Mouse (Mus musculus) liver, embryonic 13.5 days (tissue): ENCODE results near the gene A830031A19Rik. TPM values are rescaled to one million over a fixed set of nuclear protein-coding genes. Genes with fewer than 3 reads are reported as not detected.

Source experiments
- ATAC-seq: fragments of 200-750 bp; cut with Nextera tagmentation; 2 replicates; pipeline ENCODE4 v1.8.0; 2017; ENCODE audit warnings: low read depth, mild to moderate bottlenecking, moderate number of reproducible peaks, moderate library complexity
- DNase-seq: peaks from one replicate; pipeline ENCODE4 v3.0.0; 2022
- H3K27ac ChIP-seq: fragments of 300-500 bp; sonication (generic); 2 replicates; pipeline ENCODE4 v1.5.1; 2015; ENCODE audit warnings: moderate library complexity, mild to moderate bottlenecking, inconsistent platforms
- H3K27me3 ChIP-seq: fragments of 300-500 bp; sonication (generic); 2 replicates; pipeline ENCODE4 v1.6.1; 2015; ENCODE audit warnings: mild to moderate bottlenecking, inconsistent platforms
- H3K36me3 ChIP-seq: fragments of 300-500 bp; sonication (generic); 2 replicates; pipeline ENCODE4 v1.6.1; 2015; ENCODE audit warnings: mild to moderate bottlenecking, inconsistent platforms
- H3K4me1 ChIP-seq: fragments of 300-500 bp; sonication (generic); replicated peaks from 2 replicates; pipeline ENCODE4 v1.6.1; 2015; ENCODE audit warnings: inconsistent platforms
- H3K4me2 ChIP-seq: fragments of 300-500 bp; sonication (generic); 2 replicates; pipeline ENCODE4 v1.6.1; 2015; ENCODE audit warnings: inconsistent platforms, mild to moderate bottlenecking, moderate library complexity
- H3K4me3 ChIP-seq: fragments of 300-500 bp; sonication (generic); replicated peaks from 2 replicates; pipeline ENCODE4 v1.5.1; 2015; ENCODE audit warnings: mild to moderate bottlenecking, inconsistent platforms
- H3K9ac ChIP-seq: fragments of 300-500 bp; sonication (generic); 2 replicates; pipeline ENCODE4 v1.6.1; 2015; ENCODE audit warnings: mild to moderate bottlenecking, inconsistent platforms
- H3K9me3 ChIP-seq: fragments of 300-500 bp; sonication (generic); replicated peaks from 2 replicates; pipeline ENCODE4 v1.6.1; 2016; ENCODE audit warnings: inconsistent platforms
- WGBS: fragments of 180-500 bp; shearing (Covaris S2); methylation state at CpG from one replicate; pipeline ENCODE4 v1.1.7; 2015; ENCODE audit not compliant: insufficient replicate concordance; 5-methylcytosine and 5-hydroxymethylcytosine counted together
- polyA plus RNA-seq: library from polyadenylated mRNA; unstranded; fragments of >200 nt; fragmentation: Nextera tagmentation; extraction: Ambion mirVana; gene quantifications from 2 replicates; pipeline ENCODE4 v1.2.1, GENCODE M21; 2015

A830031A19Rik gene
- polyA plus RNA-seq, 1 experiment from 2014 or later, result not detected

DNA sequence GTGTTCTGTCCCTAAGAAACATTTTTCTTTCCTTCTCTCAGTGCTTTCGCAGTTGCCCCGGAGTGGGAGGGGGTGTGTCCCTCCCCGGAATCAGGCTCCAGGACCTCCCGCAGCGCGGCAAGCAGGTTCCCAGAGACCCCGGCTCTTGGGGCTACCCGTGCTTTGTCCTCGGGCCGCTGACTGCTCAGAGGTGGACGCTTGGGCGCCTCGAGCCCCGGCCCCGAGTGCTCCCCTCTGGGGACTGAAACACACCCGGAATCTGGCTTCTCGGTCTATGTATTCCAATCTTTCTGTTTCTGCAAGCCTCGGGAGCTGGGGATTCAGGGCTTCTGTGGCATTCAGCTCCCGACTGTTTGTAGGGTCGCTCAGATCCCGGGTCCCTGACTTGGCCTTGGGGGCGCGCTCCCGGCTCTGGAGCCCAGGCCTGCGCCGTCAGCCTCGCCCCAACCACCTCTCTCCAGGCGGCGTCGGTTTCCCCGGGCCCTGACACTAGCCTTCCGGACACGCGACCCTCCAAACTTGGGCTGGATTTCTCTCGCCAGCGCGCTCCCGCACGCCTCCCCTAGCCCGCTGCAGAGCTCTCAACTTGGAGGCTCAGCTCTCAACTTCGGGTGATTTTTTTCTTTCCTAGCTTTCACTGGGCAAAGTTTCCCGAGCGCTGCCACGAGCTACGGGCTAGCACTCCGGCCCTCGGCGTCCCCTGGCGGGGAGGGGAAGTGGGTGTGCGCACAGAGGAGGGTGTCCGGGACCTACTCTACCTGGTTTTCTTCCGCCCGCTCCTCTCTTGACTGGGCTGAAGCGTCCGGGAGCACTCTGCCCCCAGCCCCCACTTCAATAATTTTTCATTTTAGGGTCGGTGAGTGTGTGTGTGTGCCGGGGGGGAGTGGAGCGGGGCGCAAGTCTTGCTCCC, 2.2 kb upstream of the A830031A19Rik start:
- peak overlapping the region; percentile 90 for H3K9ac ChIP-seq
- peak overlapping the region; percentile 85 for H3K4me3 ChIP-seq
- peak overlapping the region; percentile 98 for H3K4me2 ChIP-seq
- peak; percentile 58 for ATAC-seq
- peak overlapping the region; percentile 92 for H3K27ac ChIP-seq
- no peaks in the 10 kb centered on the region for H3K36me3 ChIP-seq
- H3K4me1 ChIP-seq, result peaks cover 55% of the 10 kb centered on the region
- peaks cover 14% of the 10 kb centered on the region for H3K27me3 ChIP-seq
- under 1% methylated on average over 56 of the region's 59 CpGs for WGBS
- H3K9me3 ChIP-seq, result no peaks in the 10 kb centered on the region
- DNase-seq, result peak; percentile 61

DNA sequence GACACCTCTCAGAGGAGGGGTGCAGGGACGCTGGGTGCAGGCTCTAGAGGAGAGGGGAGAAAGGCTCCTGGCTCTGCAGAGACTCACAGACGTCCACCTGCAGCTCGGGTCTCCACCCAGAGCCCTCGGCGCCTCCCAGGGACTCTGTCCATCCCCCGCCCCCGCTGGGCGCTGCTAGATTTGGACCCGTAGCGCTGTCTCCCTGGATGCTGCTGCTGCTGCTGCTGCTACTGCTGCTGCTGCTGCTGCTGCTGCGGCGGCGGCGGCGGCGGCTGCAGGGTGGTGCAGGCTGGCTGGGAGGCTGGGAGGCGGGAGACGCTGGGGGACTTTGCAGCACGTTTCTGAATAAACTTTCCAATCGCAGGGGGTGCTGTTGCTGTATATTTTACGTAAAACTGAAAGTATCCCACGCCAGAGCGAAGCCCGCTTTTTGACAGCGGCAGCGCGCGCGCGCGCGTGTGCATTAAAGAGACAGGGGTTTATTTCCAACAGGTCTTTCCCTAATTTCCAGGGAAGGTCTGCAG, 1.3 kb upstream of the A830031A19Rik start:
- WGBS, result under 1% methylated on average over 31 of the region's 32 CpGs
- Histone ChIP-seq H3K9ac (peak overlapping the region; percentile 90), H3K4me3 (peak overlapping the region; percentile 85), H3K9me3 (no peaks in the 10 kb centered on the region), H3K4me1 (peaks cover 49% of the 10 kb centered on the region), H3K27me3 (peaks cover 18% of the 10 kb centered on the region), H3K36me3 (no peaks in the 10 kb centered on the region), H3K4me2 (peak overlapping the region; percentile 98), H3K27ac (peak overlapping the region; percentile 92)
- ATAC-seq (peak; percentile 43), DNase-seq (peak; percentile 79)

DNA sequence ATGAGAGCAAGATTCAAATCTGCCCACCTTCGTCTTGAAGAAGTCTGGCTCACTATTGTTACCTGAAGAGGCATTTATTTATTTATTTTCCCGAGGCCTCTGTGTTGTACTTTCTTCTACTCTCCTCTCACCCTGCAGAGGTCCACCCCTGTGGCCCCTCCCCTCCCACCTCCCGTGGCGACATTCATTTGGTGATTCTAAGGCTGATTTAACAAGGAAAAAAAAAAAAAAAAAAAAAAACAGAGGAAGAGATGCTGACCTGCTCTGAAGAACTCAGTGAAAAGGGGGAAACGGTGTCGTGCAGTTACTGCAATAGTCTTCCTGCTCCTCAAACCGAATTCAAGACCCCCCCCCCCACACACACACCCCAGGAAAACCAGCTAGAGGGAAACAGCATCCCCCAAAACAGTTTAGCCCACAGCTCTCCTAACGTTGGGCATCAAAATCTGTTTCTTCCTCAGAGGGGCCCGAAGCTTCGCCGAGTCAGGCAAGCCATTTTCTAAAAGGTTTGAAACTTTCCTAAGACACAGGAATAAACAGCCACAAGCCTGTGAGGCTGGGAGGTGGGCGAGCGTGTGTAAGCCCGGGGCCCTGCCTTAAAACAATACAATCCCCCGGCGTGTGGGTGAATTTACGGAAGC, 752 bp upstream of the A830031A19Rik start:
- Histone ChIP-seq H3K36me3 (no peaks in the 10 kb centered on the region), H3K27me3 (peaks cover 19% of the 10 kb centered on the region), H3K27ac (peak overlapping the region; percentile 92), H3K4me1 (peaks cover 46% of the 10 kb centered on the region), H3K4me2 (peak overlapping the region; percentile 98), H3K9me3 (no peaks in the 10 kb centered on the region), H3K4me3 (peak overlapping the region; percentile 85), H3K9ac (peak overlapping the region; percentile 90)
- ATAC-seq (no peak), DNase-seq (no peak)
- 2% methylated on average over 17 of the region's 17 CpGs for WGBS

DNA sequence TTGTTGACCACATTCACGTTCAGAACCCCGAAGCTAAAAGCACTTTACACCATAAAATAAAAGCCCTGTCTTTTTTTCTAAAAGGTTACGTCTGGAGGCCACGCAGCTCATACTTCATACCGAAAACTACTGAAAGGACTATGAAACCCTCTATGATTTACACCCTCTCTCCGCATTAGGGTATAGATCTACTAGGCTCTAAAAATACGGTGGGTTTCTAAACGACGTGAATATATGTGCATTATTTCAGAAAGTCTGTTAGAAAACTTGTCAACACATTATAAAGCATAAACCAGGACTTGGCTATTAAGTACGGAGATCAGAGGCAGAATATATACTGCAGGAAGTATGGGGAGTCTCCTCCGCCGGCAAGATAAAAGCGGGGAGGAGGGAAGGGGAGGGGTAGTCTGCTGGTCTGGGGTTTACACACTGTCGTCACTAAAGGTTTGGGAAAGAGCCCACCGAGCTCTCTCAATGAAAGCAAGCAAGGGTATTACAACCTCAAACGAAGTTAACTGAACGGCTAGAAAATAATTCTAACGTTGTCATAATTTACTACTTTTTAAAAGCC, 748 bp downstream of the A830031A19Rik start:
- Histone ChIP-seq H3K27ac (no peak overlapping the region), H3K36me3 (no peaks in the 10 kb centered on the region), H3K4me1 (peaks cover 34% of the 10 kb centered on the region), H3K4me2 (peak overlapping the region; percentile 98), H3K4me3 (peak overlapping the region; percentile 85), H3K9ac (peak overlapping the region; percentile 90), H3K27me3 (peaks cover 19% of the 10 kb centered on the region), H3K9me3 (no peaks in the 10 kb centered on the region)
- DNase-seq (no peak), ATAC-seq (no peak)
- under 1% methylated on average over 18 of the region's 18 CpGs for WGBS

DNA sequence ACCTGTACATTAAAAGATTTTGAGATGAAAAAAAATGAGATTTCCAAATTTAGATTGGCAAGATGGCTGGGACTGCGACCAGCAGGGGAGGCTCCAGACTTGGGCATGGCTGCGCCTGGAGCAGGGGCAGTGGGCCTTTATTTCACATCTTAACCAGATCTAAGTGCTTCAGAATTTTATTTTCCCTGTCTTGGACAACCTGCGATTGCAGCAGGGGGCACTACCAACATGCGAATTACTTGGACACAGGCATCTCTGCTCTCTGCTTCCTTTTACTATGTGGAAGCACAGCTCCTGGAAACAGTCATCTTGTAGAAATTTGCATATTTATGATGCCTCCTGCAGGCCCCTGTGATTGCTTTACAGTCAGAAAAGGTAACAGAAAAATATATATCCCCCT, 9.5 kb downstream of the A830031A19Rik start:
- ATAC-seq (no peak), DNase-seq (no peak)
- H3K9me3 ChIP-seq, result no peaks in the 10 kb centered on the region
- no peak overlapping the region for H3K4me3 ChIP-seq
- peaks cover 61% of the 10 kb centered on the region for H3K27me3 ChIP-seq
- no peak overlapping the region for H3K9ac ChIP-seq
- H3K4me2 ChIP-seq, result no peak overlapping the region
- H3K4me1 ChIP-seq, result 0 out of 2 replicates have a peak, but pooled peaks cover 4% of the 10 kb centered on the region
- 56% methylated on average over 4 of the region's 4 CpGs for WGBS
- H3K27ac ChIP-seq, result no peak overlapping the region
- H3K36me3 ChIP-seq, result no peaks in the 10 kb centered on the region

DNA sequence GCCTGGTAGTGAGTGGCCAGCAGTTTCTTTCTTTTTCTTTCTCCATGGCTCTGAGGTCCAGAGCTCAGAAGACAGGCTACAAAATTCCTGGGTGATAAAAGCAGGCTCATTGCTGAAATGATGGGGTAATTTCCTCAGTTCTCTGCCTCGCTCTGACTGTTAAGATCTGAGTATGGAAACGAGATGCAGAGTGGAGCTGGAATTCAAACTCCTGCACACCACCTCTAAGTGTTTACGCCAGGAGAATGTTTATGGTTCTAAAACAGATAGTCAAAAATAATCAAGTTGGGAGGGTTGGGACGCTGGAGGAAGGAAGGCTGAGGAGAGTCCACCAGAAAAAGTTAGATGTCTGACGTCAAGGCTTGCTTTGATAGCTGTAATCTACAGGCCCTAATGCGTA, 10.6 kb downstream of the A830031A19Rik start:
- Histone ChIP-seq H3K4me1 (0 out of 2 replicates have a peak, but pooled peaks cover 4% of the 10 kb centered on the region), H3K9me3 (no peaks in the 10 kb centered on the region), H3K4me3 (no peak overlapping the region), H3K36me3 (no peaks in the 10 kb centered on the region), H3K27me3 (peaks cover 69% of the 10 kb centered on the region), H3K4me2 (no peak overlapping the region), H3K27ac (no peak overlapping the region), H3K9ac (no peak overlapping the region)
- DNase-seq (no peak), ATAC-seq (no peak)
- 63% methylated on average over 6 of the region's 6 CpGs for WGBS

DNA sequence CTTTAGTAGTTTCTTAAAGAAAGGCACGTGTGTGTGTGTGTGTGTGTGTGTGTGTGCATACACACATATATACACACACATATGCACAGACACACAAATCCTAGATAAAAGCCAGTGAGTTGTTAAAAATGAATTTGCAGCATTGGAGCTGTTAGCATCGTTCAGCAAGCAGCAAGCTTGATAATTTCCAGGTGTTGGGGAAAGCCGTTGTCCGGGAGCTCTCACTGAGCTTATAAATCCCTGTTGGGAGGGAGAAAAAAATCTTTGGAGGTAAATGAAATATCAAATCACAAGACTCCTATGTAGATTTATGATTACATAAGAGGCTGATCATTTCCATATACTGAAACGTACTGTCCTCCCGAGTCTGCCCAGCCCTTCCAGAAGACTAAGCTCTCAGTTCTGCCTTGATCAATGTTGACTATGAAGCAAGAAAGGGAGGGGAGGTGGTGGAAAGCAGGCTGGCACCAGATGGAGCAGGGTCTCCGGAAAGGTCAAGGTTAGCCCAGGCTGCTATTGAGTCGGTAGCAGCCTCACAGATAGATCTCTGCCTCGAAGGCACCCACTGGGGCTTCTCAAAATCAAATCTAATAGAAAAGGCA, 12.3 kb downstream of the A830031A19Rik start:
- Histone ChIP-seq H3K4me2 (no peak overlapping the region), H3K27ac (no peak overlapping the region), H3K9ac (no peak overlapping the region), H3K27me3 (peaks cover 78% of the 10 kb centered on the region), H3K4me1 (0 out of 2 replicates have a peak, but pooled peaks cover 4% of the 10 kb centered on the region), H3K36me3 (no peaks in the 10 kb centered on the region), H3K4me3 (no peak overlapping the region), H3K9me3 (no peaks in the 10 kb centered on the region)
- ATAC-seq (no peak), DNase-seq (no peak)
- WGBS, result 41% methylated on average over 9 of the region's 9 CpGs

DNA sequence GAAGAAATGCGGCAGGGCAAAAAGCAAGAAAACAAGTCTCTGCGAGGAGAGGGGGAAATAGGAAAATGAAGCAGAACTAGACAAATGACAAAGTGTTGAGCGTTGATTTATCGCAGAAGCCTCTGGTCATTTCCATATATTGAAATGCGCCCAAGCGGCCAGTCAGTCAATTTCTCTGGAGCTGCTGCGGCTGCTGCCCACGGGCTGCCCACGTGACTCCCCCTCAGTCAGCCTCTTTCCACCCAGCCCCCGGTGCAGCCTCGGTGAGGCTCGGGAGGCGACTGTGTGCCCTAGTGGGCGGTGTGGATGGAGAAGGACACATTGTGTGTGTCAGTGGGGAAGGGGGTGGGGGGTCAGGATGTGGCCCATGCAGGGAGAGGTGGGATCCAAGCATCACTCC, 13.0 kb downstream of the A830031A19Rik start:
- Histone ChIP-seq H3K36me3 (no peaks in the 10 kb centered on the region), H3K9ac (no peak overlapping the region), H3K4me1 (0 out of 2 replicates have a peak, but pooled peaks cover 4% of the 10 kb centered on the region), H3K27me3 (peaks cover 77% of the 10 kb centered on the region), H3K4me3 (0 out of 2 replicates have a peak overlapping the region, but pooled peaks have one; percentile 6), H3K27ac (no peak overlapping the region), H3K4me2 (peak overlapping the region; percentile 28; the same call in 1 of the 2 replicates), H3K9me3 (no peaks in the 10 kb centered on the region)
- DNase-seq (no peak), ATAC-seq (no peak)
- WGBS, result 4% methylated on average over 14 of the region's 14 CpGs

DNA sequence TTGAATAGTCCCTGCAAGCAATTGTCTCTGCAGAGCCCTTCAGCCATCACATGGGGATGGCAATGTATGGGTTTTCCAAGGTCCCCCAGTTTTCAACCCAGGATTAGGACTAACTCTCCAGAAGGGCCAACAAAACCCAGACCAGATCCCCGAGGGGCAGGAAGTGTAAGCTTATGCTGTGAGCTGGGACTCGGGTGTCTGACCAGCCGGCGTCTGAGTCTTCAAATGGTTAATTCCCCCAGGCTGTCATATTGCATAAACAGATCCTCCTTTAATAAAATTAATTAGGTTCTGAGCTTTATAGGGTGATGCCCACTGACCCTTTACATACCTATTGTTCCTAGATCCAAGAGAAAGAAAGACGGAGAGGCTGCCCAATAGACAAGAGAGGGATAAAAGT, 14.4 kb downstream of the A830031A19Rik start:
- DNase-seq (no peak), ATAC-seq (no peak)
- Histone ChIP-seq H3K4me2 (no peak overlapping the region), H3K27me3 (peaks cover 67% of the 10 kb centered on the region), H3K36me3 (no peaks in the 10 kb centered on the region), H3K4me1 (0 out of 2 replicates have a peak, but pooled peaks cover 4% of the 10 kb centered on the region), H3K9ac (no peak overlapping the region), H3K4me3 (no peak overlapping the region), H3K27ac (no peak overlapping the region), H3K9me3 (no peaks in the 10 kb centered on the region)
- 13% methylated on average over 5 of the region's 5 CpGs for WGBS

DNA sequence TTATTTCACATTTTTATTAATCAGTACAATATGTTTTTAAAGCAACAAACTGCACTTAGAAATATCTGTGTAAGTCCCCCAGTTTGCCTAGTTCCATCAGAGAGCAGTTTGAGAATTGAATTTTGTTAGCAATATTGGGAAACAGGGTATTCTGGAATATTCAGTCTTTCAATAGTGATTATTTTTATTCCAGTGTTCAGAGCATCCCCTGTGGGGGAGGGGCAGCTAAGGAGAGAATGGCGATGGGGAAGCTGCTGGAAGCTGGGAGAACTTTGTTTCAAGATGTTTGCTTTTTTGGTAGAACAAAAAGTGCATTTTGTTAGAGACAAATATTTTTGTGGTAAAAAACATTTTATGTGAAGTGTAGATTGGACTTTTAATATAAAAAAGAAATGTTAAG, 15.7 kb downstream of the A830031A19Rik start:
- no peak for ATAC-seq
- Histone ChIP-seq H3K36me3 (no peaks in the 10 kb centered on the region), H3K4me3 (no peak overlapping the region), H3K27me3 (peaks cover 61% of the 10 kb centered on the region), H3K27ac (no peak overlapping the region), H3K4me1 (0 out of 2 replicates have a peak, but pooled peaks cover 4% of the 10 kb centered on the region), H3K4me2 (no peak overlapping the region), H3K9me3 (no peaks in the 10 kb centered on the region), H3K9ac (no peak overlapping the region)
- no peak for DNase-seq
- 31% methylated on average over 1 of the region's 1 CpGs for WGBS
